Mouse (Mus musculus) bone marrow, adult 2 months (tissue): ENCODE data around the gene Cmtm4. TPM values are rescaled to one million over a fixed set of nuclear protein-coding genes. Genes with fewer than 3 reads are reported as not detected.
"Not testable (repeated sequence)": the region's sequence is repeated elsewhere in the genome, so short reads cannot be mapped to it uniquely, and the experiment has no call there.

Source experiments
- H3K27ac ChIP-seq: fragments of 200-500 bp; 2 replicates; pipeline ENCODE4 v1.5.1; 2012; ENCODE audit warnings: low read depth, mild to moderate bottlenecking, control low read depth, inconsistent platforms, low read length; ENCODE audit not compliant: control insufficient read depth, poor library complexity, insufficient read depth
- H3K4me1 ChIP-seq: fragments of 200-500 bp; 2 replicates; pipeline ENCODE4 v1.6.1; 2011; ENCODE audit warnings: low read length; ENCODE audit not compliant: control insufficient read depth, insufficient read depth
- H3K4me3 ChIP-seq: fragments of 200-500 bp; replicated peaks from 2 replicates; pipeline ENCODE3; 2011; ENCODE audit warnings: mild to moderate bottlenecking, low read depth, low read length, control low read depth; ENCODE audit not compliant: control insufficient read depth
- CTCF ChIP-seq: fragments of 200-500 bp; IDR thresholded peaks from 2 replicates; pipeline ENCODE4 v1.5.1; 2011; ENCODE audit warnings: low read length, control low read depth; ENCODE audit not compliant: control insufficient read depth, insufficient read depth
- POLR2A ChIP-seq: fragments of 200-500 bp; IDR thresholded peaks from 2 replicates; pipeline ENCODE4 v1.6.1; 2011; ENCODE audit warnings: low read depth, mild to moderate bottlenecking, control low read depth, low read length, borderline replicate concordance; ENCODE audit not compliant: control insufficient read depth
- WGBS: fragments of 180-500 bp; shearing (Covaris S2); methylation state at CpG from one replicate; pipeline ENCODE4 v1.1.7; 2018; 5-methylcytosine and 5-hydroxymethylcytosine counted together
- polyA plus RNA-seq: library from polyadenylated mRNA; stranded (reverse); fragments of >200 nt; gene quantifications from 2 replicates; pipeline ENCODE4 v1.2.4, GENCODE M21; 2011; ENCODE audit warnings: low replicate concordance; ENCODE audit not compliant: missing spikeins, insufficient read depth, insufficient read length

Gene Cmtm4
- polyA plus RNA-seq, 1 experiment: 2.4 TPM

DNA sequence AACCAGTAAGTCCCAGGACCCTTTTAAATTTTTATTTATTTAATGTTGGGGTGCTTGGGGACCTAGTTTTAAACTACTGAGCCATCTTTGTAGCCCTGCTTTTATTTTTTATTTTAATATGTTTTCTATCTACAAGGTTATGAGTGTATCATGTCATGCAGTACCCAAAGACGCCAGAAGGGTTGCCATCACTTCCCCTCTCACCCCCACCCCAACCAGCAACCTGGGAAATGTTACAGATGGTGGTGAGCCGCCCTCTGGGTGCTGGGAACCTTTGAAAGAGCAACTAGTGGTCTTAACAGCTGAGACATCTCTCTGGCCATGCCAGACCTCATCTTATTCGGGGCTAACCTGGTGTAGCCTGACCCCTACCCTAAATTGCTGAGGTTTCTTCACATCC, 57.7 kb downstream of the Cmtm4 start:
- H3K4me1 ChIP-seq: peaks cover 1% of the 10 kb centered on the region; the same call in 1 of the 2 replicates
- TF ChIP-seq POLR2A: no peak
- TF ChIP-seq CTCF: no peak
- no peak overlapping the region for H3K27ac ChIP-seq
- H3K4me3 ChIP-seq: no peak overlapping the region
- 43% methylated on average over 3 of the region's 3 CpGs for WGBS

DNA sequence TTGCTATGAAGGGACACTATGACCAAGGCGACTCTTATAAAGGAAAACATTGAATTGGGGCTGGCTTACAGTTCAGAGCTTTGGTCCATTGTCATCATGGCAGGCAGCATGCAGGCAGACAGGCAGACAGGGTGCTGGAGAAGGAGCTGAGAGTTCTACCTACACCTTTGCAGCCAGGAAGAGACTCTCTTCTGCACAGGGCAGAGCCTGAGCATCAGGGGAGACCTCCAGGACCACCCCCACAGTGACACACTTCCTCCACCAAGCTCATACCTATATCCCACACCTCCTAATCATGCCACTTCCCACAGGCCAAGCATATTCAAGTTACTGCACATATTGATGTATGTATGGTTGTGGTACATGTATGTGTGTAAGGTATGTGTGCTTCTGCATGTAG, 58.8 kb downstream of the Cmtm4 start:
- TF ChIP-seq POLR2A: no peak
- TF ChIP-seq CTCF: no peak
- peaks cover 1% of the 10 kb centered on the region; the same call in 1 of the 2 replicates for H3K4me1 ChIP-seq
- no peak overlapping the region for H3K4me3 ChIP-seq
- 74% methylated on average over 1 of the region's 1 CpGs for WGBS
- no peak overlapping the region for H3K27ac ChIP-seq

DNA sequence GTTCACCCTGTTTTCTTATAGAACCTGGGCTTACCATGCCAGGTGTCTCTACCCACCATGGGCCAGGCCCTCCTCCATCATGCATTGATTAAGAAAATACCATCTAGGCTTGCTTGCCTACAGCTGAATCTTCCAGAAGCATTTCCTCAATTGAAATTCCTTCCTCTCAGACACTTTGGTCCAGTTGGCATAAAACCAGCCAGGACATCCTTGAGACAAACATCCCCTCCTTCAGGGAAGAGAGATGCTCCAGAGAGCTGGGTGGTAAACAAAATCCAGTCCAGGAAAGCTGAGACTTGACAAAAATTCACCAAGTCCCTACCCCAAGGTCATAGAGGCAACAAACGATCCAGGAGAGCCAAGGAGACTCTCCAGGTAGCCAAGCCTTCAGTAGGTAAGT, 61.4 kb downstream of the Cmtm4 start:
- Histone ChIP-seq H3K27ac (no peak overlapping the region), H3K4me1 (peaks cover 1% of the 10 kb centered on the region; the same call in 1 of the 2 replicates), H3K4me3 (no peak overlapping the region)
- WGBS: 84% methylated on average over 1 of the region's 1 CpGs
- TF ChIP-seq CTCF: no peak
- no peak for TF ChIP-seq POLR2A

DNA sequence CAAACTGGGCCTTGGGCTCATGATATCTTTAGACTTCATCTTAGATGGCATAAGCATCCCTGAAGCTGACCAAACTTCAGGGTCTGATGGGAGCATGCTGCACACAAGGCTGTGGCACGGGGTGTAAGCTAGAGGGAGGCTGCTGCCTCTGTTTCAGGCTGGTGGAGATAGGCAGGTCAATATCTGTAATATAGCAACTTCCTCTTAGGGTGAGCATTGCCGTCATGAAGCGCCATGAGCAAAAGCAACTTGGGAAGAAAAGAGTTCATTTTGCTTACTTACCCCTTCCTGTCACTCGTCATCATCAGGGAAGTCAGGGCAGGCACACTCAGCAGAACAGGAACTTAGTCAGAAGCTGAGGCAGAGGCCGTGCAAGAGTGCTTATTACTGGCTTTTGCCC, 61.8 kb downstream of the Cmtm4 start:
- 9% methylated on average over 5 of the region's 5 CpGs for WGBS
- Histone ChIP-seq H3K4me3 (no peak overlapping the region), H3K4me1 (peaks cover 1% of the 10 kb centered on the region; the same call in 1 of the 2 replicates), H3K27ac (no peak overlapping the region)
- TF ChIP-seq POLR2A (no peak), CTCF (no peak)

DNA sequence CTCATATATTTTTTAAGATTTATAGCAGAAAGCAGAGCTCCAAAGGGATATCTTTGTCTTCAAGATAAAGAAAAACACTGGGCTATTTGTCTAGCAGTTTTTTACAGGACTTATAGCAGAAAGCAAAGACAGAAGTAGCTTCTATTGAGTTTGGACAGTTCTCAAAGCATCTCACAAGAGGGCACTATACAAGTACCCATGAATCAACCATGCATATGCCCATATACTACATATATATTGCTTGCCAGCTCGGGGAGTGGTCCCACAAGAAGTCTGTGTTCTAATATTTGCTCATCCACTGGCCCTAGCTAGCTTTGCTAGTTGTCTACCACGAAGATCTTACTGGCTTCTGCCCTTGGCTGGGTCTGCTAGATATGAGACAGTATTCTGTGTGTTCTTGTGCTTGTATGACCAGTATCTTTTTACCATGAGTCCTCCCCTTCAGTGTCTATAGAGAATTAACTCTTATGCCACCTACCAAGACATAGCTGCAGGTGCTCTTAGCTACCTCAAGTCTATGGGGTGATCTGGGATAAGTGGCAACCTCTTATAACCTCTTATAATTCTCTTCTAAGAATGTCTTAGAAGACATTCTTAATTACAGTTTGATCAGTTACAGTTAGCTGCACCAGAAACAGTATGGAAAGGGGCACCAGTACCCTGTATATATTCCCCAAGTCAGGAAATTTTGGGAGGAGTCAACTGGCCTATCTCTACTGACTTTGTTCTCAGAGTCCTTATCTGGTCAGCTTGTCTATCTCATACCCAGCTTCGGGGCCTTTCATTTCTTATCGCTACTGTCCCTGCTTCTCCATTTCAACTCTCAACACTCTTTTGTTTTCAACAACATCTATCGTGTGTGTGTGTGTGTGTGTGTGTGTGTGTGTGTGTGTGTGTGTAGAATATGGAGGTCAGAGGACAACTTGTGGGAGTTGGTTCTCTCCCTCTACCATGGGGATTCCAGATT, 62.7 kb downstream of the Cmtm4 start:
- WGBS: 49% methylated on average over 5 of the region's 5 CpGs
- Histone ChIP-seq H3K4me1 (peaks cover 1% of the 10 kb centered on the region; the same call in 1 of the 2 replicates), H3K27ac (no peak overlapping the region)

DNA sequence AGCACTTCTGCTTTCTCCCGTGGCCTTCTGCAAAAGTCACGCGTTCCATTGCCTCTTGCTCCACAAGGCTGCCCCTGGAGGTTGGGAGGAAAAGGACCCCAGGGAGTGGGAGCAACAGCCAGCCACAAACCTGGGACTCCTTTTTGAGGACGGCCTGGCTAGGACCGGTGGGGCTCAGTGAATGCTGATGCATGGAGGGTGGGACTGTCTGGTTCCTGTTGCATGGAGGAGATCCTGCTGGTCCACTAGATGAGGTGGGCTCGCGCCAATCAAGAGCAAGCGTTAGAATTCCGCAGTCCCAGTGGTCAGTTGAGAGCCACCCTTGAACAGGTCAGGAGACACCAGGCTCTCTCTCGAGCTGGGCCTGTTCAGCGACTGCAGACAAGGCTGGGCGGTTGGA, 73.7 kb downstream of the Cmtm4 start, which contains the start of gene Cmtm2b:
Gene Cmtm2b, plus strand, starts transcription at position 301 of the 400 bp plus-strand sequence.
- not testable (repeated sequence) for H3K4me1 ChIP-seq, H3K27ac ChIP-seq, H3K4me3 ChIP-seq
- 82% methylated on average over 12 of the region's 12 CpGs for WGBS

More for the DNA sequence above, 62.7 kb downstream of the Cmtm4 start:
- H3K4me3 ChIP-seq: no peak overlapping the region
- TF ChIP-seq CTCF (no peak), POLR2A (no peak)

DNA sequence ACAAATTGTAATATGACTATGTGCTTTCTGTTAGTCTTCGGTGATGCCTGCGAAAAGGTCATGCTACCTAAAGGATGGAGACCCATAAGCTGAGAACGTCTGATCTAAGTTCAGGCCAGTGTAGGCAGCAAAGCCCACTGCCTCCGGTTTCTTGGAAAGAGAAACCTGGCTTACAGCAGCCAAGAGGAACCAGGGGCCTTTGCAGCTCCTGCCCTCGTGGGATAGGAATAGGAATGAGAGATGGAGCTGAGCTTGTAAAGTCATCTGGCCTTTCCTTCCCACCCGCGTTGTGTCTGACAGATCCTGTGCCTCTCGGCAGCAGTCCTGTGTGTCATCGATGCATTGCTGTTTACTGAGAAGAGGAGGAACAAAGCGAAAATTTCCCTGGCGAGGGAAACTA, 74.3 kb downstream of the Cmtm4 start, which contains the start of gene Gm11020:
Gene Gm11020, plus strand, starts transcription at position 301 of the 400 bp plus-strand sequence.
- H3K27ac ChIP-seq, H3K4me1 ChIP-seq, H3K4me3 ChIP-seq: not testable (repeated sequence)
- 82% methylated on average over 11 of the region's 11 CpGs for WGBS

DNA sequence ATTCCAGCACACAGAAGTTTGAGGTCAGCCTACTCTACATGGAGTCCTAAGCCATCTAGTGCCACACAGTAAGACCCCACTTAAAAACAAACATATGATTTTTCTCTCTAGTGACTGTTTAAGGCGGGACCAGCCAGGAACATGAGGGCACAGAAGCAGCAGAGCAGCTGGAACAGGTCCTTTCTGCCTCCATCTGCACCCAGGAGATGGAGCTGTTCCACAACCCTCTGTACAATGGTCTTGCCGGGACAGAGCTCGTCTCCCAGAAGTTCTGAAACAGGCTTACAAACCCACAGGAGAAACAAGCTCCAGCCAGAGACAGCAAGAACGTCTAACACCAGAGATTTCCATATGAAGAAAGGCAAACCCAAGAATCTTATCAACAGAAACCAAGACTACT, 82.3 kb downstream of the Cmtm4 start:
- no peak for TF ChIP-seq POLR2A
- no peak for TF ChIP-seq CTCF
- WGBS: 62% methylated on average over 4 of the region's 4 CpGs
- H3K4me1 ChIP-seq: no peaks in the 10 kb centered on the region
- no peak overlapping the region for H3K27ac ChIP-seq
- H3K4me3 ChIP-seq: no peak overlapping the region

DNA sequence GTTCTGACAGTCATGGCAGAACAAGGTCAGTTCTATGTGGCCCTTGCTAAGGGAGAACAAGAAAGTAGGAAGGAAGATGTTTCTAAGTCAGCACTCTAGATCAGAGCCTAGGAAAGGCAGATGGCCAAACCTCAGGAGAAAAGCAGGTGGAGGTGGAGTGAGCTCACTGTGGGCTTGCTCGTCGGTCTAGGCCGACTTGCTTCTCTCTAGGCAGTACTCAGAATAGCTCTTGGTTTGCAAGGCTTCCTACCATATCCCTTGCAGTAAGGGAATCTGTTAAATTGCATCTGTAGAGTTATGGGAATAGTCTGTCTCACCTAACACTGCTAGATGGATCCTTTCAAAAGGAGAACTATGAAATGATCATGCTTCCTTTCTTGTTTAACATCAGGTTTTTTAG, 83.6 kb downstream of the Cmtm4 start:
- not testable (repeated sequence) for H3K4me1 ChIP-seq, H3K27ac ChIP-seq, H3K4me3 ChIP-seq
- 63% methylated on average over 3 of the region's 3 CpGs for WGBS

DNA sequence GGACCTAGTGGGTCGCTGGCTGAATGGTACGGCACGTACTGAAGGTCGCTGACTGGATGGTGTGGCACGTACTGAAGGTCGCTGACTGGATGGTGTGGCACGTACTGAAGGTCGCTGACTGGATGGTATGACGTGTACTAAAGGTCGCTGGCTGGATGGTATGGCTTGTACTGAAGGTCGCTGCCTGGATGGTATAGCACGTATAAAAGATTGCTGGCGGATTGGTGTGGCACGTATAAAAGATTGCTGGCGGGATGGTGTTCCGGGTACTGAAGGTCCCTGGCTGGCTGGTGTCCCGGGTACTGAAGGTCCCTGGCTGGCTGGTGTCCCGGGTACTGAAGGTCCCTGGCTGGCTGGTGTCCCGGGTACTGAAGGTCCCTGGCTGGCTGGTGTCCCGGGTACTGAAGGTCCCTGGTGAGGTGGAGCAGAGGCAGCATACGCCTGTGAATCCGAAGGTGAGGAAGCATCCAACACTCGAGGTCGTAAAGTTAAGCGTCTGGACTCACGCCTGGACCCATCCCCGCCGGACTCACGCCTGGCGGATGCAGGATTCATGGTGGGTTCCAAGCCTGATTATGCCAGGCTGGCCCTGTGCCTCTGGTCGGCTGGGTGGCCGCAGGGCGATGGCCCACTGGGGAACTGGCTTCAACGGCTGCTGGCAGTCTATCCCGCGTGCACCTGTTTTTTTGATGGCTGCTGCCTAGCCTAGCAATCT, 86.0 kb downstream of the Cmtm4 start, which contains the start of the genes Gm45711 and Cmtm1:
Gene Gm45711, minus strand, starts transcription at position 641 of the 715 bp plus-strand sequence.
Gene Cmtm1, minus strand, starts transcription at position 705 of the 715 bp plus-strand sequence.
- H3K27ac ChIP-seq, H3K4me1 ChIP-seq, H3K4me3 ChIP-seq: not testable (repeated sequence)
- 82% methylated on average over 36 of the region's 36 CpGs for WGBS

DNA sequence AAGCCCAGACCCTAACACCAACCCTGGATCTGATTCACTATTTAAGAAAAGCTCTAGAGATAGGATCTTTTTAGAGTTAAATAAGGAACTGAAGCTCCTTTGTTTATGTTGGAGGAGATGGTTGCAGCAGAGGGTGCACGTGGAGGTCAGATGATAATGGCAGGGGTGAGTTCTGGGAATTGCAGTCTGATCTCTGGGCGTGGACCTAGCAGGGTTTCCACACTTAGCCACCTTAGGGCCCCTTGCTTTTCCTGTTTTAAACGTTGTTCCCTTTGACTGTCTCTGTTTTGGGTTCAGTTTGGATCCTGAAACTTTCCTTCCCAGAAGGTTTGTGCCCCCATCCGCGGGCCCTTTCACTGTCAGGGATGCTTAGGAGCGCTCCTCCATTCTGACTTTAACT, 87.3 kb downstream of the Cmtm4 start:
- H3K27ac ChIP-seq, H3K4me3 ChIP-seq, H3K4me1 ChIP-seq: not testable (repeated sequence)
- WGBS: 45% methylated on average over 6 of the region's 6 CpGs
